Mouse (Mus musculus) megakaryocyte, embryonic 14.5 days (primary cell): ENCODE measurements around the gene Kcnip4.

ENCODE experiments used
- FLI1 ChIP-seq: IDR thresholded peaks from 2 replicates; pipeline ENCODE4 v1.6.1; 2012; ENCODE audit warnings: low read length, inconsistent platforms, mixed read lengths
- GATA1 ChIP-seq: IDR thresholded peaks from 3 replicates; pipeline ENCODE4 v1.6.1; 2012; ENCODE audit warnings: mixed read lengths, low read length, inconsistent platforms, borderline replicate concordance

DNA sequence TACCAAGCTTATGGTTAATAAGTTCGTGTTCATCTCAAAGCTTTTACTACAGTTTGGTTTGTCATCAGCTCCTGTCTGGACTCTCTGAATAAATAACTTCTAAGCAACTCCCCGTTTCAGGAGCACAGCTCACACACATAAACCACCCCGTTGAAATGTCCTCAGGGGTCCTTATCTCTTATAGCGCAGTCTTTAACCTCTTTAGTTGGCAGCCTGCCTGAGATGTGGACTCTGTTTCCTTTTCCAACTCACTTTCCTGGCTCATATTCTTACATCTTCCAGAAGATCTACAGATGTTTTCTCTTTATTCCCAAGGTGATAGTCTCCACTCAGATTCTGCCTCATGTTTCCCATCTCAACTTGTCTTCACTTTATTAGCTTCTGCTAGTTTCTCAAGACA, 1116.4 kb downstream of the Kcnip4 start:
- TF ChIP-seq GATA1: no peak
- no peak for TF ChIP-seq FLI1
